Mouse (Mus musculus) fat pad, adult 2 months (tissue): Measurements from ENCODE around the gene Irf1.

Source experiments
- DNase-seq: peaks from one replicate; pipeline ENCODE4 v3.0.0-alpha.2; 2011; ENCODE audit warnings: low read depth, low spot score; ENCODE audit errors: extremely low read depth

Irf1 gene

GRCm38 (mm10) chr11:53781201-53781775 is 11.5 kb downstream of the Irf1 start:
- DNase-seq, result no peak

GRCm38 (mm10) chr11:53781964-53782363 is 12.2 kb downstream of the Irf1 start:
- DNase-seq, result no peak

DNA sequence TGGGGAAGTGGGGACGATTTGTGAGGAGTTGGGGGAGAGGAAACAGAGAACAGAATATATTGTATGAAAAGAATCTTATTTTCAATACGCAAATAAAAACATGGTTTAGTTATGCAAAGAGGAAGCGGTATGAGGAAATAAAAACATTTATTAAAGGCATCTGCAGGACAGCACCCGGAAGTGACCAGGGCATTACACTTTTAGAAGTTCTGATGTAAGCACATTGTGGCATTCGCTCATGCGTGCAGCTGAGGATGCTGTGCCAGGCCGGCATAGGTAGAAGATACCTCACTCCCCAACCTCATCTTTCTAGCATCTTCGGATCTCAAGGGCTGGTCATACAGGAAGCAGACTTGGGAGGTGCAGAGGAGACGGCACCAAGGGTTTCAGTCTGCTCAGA is 13.5 kb downstream of the Irf1 start:
- DNase-seq, result no peak

- DNase-seq, result no peak
Measured at GRCm38 (mm10) chr11:53785311-53785936, 15.6 kb downstream of the Irf1 start.

DNA sequence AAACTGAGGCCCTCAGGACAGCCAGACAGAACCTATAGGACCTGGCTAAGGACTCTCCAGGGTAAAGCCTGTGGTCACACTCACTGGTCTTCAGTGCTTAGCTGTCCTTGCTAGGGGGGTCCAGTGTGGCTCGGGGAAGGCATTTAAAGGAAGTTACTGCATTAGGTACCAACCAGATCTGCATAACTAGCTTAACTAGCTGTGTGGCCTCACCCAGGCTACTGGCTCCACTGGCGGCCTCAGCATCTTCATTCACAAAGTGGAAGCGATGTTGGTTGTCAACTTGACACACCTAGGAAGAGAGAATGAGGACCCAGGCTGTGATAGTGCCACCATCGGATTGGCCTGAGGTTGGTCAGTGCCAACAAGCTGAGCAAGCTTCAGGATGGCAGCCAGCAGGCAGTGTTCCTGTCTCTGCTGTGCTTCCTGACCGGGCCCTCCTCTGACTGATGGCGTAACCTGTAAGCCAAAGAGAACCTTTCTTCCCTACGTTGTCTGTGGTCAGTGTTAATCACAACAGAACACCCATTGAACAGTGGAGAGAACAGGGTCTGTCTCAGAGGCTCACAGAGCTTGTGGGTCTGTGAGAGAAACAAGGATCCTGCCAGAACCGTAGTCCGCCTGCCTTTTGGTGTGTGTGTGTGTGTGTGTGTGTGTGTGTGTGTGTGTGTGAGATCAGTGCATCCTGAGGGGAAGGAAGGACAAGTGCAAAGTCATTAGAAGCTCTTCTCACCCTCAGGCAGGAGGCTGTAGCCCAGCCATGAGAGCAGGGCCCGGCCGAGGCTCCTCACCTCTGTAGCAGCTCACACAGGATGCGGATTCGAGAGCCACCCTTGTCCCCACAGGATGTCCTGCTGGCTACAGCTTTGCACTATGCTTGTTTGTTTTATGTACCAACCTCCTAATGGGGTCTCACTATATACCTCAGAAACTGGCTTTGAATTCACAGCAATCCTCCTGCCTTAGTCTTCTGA is 16.5 kb downstream of the Irf1 start:
- DNase-seq, result no peak

DNA sequence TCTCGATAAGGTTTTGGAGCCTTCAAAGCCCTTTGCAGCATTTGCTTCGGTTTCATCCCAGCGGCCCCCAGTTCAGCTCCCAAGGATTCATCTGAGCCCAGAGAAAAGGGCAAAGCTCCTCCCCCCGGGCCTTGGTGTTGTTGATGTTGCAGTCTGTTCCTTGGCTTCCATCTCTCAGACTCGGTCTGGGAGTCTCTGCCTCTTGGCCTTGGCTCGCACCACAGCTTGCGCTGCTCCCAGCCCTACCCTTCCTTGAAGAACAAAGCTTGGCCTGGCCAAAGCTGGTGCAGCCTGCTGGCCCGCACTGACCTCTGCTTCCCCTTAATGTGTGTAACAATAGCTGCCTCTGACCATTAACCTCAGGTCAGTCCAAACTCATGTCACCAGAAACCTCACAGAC is 18.4 kb downstream of the Irf1 start:
- no peak for DNase-seq

- DNase-seq, result no peak
Measured at GRCm38 (mm10) chr11:53789277-53789676, 19.5 kb downstream of the Irf1 start.

- DNase-seq, result no peak
Measured at GRCm38 (mm10) chr11:53792986-53793385, 23.2 kb downstream of the Irf1 start.

DNA sequence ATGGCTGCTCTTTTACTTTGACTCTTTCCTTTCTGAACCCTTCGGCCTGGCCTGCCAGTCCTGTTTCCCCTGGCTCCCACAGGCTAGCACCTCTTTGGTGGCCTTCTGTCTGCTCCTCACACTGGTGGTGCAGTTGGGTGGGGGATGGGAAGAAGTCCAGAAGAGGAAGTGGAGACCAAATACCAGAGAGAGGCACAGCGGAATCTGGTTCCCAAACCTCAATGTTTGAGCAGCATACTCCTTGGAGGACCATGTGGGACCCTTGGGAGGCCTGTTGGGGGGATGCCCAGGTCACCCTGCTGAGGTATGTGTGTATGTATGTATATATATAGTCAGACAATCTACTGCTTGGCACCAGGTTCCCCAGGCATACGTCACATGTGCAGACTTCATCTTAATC is 24.2 kb downstream of the Irf1 start:
- no peak for DNase-seq

GRCm38 (mm10) chr11:53794671-53795557 is 25.1 kb downstream of the Irf1 start:
- no peak for DNase-seq

- no peak for DNase-seq
Measured at GRCm38 (mm10) chr11:53795813-53796212, 26.0 kb downstream of the Irf1 start.

DNA sequence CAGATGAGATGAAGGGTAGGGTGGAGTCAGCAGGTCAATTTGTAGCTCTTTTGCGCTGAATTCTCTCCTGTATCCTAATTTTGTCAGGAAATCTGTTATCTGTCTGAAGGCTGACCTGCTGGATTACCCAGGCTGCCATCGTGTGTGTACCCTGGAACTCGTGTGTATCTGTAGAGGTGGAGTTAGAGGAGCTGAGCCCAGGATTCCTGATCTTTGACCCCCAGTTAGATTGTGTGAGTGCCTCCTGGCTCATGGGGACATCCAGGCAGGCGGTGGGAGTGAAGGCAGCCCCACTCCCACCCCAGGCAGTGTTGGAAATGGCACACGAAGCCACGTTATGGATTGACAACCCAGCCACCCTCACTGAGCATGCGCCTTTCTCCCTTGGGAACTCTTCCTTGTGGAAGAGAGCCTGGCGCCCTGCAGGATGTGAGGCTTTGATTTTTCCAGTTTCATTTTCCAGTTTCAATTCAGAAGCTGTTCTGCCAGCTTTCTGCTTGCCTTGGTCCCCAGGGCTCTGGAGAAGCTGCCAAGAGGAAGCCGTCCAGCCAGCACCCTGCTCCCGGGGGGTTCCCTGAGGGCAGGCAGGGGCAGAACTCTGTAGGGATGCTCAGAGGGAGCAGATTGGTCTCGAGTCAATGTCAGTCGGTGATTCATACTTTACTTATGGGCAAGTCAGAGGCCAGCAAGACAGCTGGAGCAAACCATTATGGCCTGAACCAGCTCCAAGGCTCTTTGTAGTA is 26.8 kb downstream of the Irf1 start:
- DNase-seq, result no peak

GRCm38 (mm10) chr11:53797386-53797920 is 27.6 kb downstream of the Irf1 start:
- DNase-seq, result peak; percentile 56

DNA sequence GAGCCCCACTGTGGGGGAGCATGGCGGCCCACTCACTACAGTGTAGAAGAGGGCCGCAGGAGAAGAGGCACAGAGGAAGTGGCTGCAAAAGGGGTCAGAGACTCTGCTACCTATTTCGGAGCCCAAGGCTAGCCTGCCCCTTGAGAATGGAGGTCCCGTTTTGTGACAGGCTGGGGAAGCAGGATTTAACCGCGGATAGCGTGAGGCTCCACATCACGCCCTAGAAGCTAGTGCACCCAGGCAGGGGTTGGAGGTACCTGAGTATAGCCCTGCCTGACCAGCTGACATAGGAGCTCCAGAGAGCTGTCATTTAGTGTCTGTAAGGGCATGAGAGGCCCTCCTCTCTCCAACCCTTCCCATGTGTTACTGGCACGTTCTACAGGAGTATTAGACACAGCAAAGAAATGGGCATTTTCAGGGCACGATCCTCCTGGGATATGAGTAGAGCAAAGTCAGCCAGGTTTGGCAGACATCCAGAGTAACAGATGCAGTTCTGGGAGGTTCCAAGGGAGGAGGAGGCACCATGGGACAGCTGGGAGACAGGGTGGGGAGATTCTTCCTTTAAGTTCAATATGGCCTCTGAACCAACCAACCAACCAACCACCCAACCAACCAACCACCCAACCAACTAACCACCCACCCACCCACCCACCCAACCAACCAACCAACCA is 28.4 kb downstream of the Irf1 start:
- DNase-seq, result no peak

DNA sequence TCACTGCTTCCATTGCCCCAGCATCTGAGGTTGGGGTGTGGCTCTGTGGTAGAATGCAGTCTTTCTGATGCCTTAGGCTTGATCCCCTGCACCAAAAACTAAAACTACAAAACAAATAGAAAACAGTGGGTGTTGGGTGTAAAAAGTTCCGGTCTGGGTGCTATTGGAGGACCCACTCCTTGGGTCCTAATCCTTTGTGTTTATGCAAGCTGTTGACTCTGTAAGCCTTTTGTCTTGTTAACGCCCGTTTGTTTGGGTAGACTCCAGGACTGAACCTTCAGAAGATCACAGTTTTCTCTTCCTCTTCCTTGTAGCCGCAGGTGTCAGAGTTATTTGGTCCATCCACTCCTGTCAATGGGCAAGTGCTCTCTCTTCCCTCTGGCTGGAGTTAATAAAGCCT is 30.2 kb downstream of the Irf1 start:
- DNase-seq, result no peak

DNA sequence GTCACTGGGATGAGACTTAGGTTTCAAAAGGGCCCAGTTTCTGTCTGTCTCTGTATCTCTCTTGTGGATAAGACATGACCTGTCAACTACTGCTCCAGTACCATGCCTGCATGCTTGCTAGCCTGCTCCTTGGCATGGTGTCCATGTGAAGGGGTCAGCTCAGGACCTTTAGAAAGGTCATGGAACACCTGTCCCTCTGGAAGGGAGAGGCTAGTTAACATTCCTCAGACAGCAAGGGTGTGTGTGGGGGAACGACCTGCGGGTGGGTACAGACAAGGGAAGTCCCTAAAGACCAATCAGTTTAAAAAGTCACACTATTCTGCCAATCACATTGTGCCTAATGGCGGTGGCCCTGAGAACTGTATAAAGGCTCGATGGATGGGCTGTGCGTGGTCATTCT is 31.2 kb downstream of the Irf1 start:
- no peak for DNase-seq

GRCm38 (mm10) chr11:53803093-53803492 is 33.3 kb downstream of the Irf1 start:
- DNase-seq, result no peak

DNA sequence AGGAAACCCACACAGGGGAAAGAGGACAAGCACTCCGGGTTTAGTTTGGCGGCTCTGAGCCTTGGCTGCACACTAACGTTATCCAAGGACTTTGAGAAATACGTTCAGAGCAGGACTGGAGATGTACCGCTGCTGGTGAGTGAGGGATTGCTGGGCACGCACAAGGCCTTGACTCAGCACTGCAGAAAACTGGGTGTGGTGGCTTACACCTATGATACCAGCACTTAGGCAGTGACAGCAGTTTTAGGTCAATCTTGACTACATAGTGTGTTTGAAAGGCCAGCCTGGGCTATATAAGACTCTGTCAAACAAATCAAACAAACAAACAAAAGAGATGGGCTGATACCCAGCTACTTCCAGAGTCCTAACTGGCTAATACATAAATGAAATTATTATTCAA is 33.7 kb downstream of the Irf1 start:
- no peak for DNase-seq

- DNase-seq, result no peak
Measured at GRCm38 (mm10) chr11:53804569-53805344, 34.9 kb downstream of the Irf1 start.
